Mouse (Mus musculus): ENCODE results near the gene AC161166.1.

GRCm38 (mm10) chr7:24476338-24476737 lies 35.9 kb downstream of the AC161166.1 start:
- TF ChIP-seq USF1 (IDR thresholded peaks at IDR 0.05; ENCODE audit: low read depth, low read length) (no peak), MAX (IDR thresholded peaks at IDR 0.05; ENCODE audit: low read length) (no peak), JUN (IDR thresholded peaks at IDR 0.05; ENCODE audit: insufficient read depth, low read depth, low read length) (no peak), TCF12 (IDR thresholded peaks at IDR 0.05; ENCODE audit: low read depth, low read length) (no peak)
